Mouse (Mus musculus) midbrain, embryonic 14.5 days (tissue): ENCODE results near the gene Matn3. TPM values are rescaled to one million over a fixed set of nuclear protein-coding genes. Genes with fewer than 3 reads are reported as not detected.

Experiments used
- ATAC-seq: fragments of 200-750 bp; cut with Nextera tagmentation; 2 replicates; pipeline ENCODE4 v1.8.0; 2017; ENCODE audit warnings: moderate number of reproducible peaks, moderate library complexity; ENCODE audit not compliant: low FRiP score, low TSS enrichment
- DNase-seq: peaks from one replicate; pipeline ENCODE4 v3.0.0-alpha.2; 2015
- H3K27ac ChIP-seq: fragments of 300-500 bp; sonication (generic); replicated peaks from 2 replicates; pipeline ENCODE4 v1.5.1; 2014; ENCODE audit warnings: mild to moderate bottlenecking, low read depth, low read length, moderate library complexity
- H3K27me3 ChIP-seq: fragments of 300-500 bp; sonication (generic); 2 replicates; pipeline ENCODE4 v1.6.1; 2014; ENCODE audit warnings: low read length, control low read depth, mixed read lengths; ENCODE audit not compliant: control insufficient read depth, insufficient read depth
- H3K36me3 ChIP-seq: fragments of 300-500 bp; sonication (generic); 2 replicates; pipeline ENCODE4 v1.6.1; 2014; ENCODE audit warnings: low read length, control low read depth; ENCODE audit not compliant: control insufficient read depth, insufficient read depth
- H3K4me1 ChIP-seq: fragments of 300-500 bp; sonication (generic); 2 replicates; pipeline ENCODE4 v1.6.1; 2014; ENCODE audit warnings: mild to moderate bottlenecking, antibody characterized with exemption, low read length, control low read depth; ENCODE audit not compliant: control insufficient read depth, insufficient read depth
- H3K4me2 ChIP-seq: fragments of 300-500 bp; sonication (generic); 2 replicates; pipeline ENCODE4 v1.6.1; 2014; ENCODE audit warnings: mild to moderate bottlenecking, low read length, moderate library complexity
- H3K4me3 ChIP-seq: fragments of 300-500 bp; sonication (generic); replicated peaks from 2 replicates; pipeline ENCODE4 v1.5.1; 2014; ENCODE audit warnings: low read depth, low read length
- H3K9ac ChIP-seq: fragments of 300-500 bp; sonication (generic); replicated peaks from 2 replicates; pipeline ENCODE4 v1.6.1; 2014; ENCODE audit warnings: mild to moderate bottlenecking, low read length, moderate library complexity
- H3K9me3 ChIP-seq: fragments of 300-500 bp; sonication (generic); 2 replicates; pipeline ENCODE4 v1.6.1; 2016; ENCODE audit warnings: low read length, control low read depth, mixed read lengths; ENCODE audit not compliant: control insufficient read depth
- WGBS: fragments of 180-500 bp; shearing (Covaris S2); extraction: QIAGEN DNeasy Blood & Tissue Kit; methylation state at CpG from one replicate; pipeline ENCODE4 v1.1.7; 2014; 5-methylcytosine and 5-hydroxymethylcytosine counted together
- polyA plus RNA-seq: library from polyadenylated mRNA; unstranded; fragments of >200 nt; fragmentation: Nextera tagmentation; extraction: Ambion mirVana; gene quantifications from 2 replicates; pipeline ENCODE4 v1.2.1, GENCODE M21; 2014

Gene Matn3
- polyA plus RNA-seq, 1 experiment from 2014 or later: 0.11 TPM

DNA sequence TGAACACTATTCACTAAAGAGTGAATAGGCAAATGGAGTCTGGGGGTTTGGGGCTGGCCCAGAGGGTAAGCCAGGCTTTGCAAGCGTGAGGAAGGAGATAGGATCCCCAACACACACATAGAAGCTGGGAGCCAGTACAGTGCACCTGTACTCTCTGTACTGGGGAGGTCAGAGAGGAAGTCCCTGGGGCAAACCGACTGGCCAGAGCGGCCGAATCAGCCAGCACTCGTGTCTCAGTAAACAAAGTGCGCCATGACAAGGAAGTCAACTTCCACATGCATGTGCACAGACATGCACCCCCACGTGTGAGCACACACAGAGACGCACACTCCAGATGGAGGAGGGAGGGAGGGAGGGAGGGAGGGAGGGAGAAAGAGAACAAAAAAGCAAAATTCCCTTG, 45.5 kb downstream of the Matn3 start:
- no peak for ATAC-seq

DNA sequence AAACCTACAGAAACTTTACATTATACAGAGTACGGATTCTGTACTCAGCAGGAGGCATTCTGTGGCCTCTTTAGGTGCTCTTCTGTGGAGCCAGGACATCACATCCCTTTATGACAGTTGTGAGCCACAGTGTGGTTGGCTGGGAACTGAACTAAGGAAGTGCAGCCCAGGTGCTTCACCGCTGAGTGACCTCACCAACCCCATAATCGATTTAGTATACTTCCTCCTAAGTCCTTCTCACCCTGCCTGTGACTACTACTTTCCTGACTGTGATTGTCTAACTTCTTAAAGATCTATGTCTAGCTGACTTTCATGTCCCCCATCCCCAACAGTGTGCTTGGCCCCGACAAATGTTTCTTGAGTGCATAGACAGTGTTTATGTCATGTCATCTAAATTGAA, 50.6 kb downstream of the Matn3 start:
- Histone ChIP-seq H3K27me3 (no peaks in the 10 kb centered on the region), H3K4me1 (no peaks in the 10 kb centered on the region), H3K27ac (no peak overlapping the region), H3K4me2 (no peak overlapping the region), H3K9ac (no peak overlapping the region), H3K4me3 (no peak overlapping the region), H3K36me3 (peaks cover 10% of the 10 kb centered on the region; the same call in 1 of the 2 replicates), H3K9me3 (no peaks in the 10 kb centered on the region)
- 96% methylated on average over 4 of the region's 4 CpGs for WGBS
- no peak for ATAC-seq
- no peak for DNase-seq

More for the DNA sequence above, 45.5 kb downstream of the Matn3 start:
- Histone ChIP-seq H3K4me1 (no peaks in the 10 kb centered on the region), H3K36me3 (peaks cover 24% of the 10 kb centered on the region), H3K27ac (no peak overlapping the region), H3K9ac (no peak overlapping the region), H3K4me2 (no peak overlapping the region), H3K4me3 (no peak overlapping the region), H3K9me3 (no peaks in the 10 kb centered on the region), H3K27me3 (no peaks in the 10 kb centered on the region)
- DNase-seq: no peak
- WGBS: 87% methylated on average over 8 of the region's 8 CpGs

DNA sequence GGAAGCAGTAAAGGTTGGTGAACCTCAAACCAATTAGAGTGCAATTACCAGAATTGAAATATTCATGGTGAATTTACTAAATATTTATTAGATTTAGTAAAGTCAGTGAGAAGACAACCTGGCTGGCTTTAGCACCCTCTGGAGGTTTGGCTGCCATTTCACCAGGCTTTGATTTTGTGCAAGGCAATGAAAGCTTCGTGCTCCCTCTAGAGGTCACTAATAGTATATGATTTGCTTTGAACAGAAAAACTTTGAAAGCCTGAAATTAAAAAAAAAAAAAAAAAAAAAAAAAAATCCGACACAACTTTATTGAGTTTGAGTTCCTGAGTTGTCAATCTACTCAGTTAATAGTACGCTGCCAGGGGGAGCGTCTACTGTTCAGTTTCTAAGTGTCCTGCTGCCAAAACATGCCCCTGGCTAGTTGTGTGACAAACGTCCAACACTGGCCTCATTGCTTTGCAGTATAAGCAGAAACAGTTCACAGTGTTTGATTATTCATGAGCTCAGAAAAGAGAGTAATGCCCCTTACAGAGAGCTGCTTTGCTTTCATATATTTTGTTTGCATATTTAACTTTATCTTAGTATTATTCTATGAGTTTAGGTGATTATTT, 54.4 kb downstream of the Matn3 start:
- ATAC-seq: 0 out of 2 replicates have a peak, but pooled peaks have one; percentile 20
- Histone ChIP-seq H3K4me2 (no peak overlapping the region), H3K4me3 (no peak overlapping the region), H3K36me3 (peaks cover 7% of the 10 kb centered on the region; the same call in 1 of the 2 replicates), H3K4me1 (no peaks in the 10 kb centered on the region), H3K9me3 (no peaks in the 10 kb centered on the region), H3K27me3 (no peaks in the 10 kb centered on the region), H3K27ac (no peak overlapping the region), H3K9ac (no peak overlapping the region)
- DNase-seq: peak; percentile 93
- 10% methylated on average over 5 of the region's 5 CpGs for WGBS

DNA sequence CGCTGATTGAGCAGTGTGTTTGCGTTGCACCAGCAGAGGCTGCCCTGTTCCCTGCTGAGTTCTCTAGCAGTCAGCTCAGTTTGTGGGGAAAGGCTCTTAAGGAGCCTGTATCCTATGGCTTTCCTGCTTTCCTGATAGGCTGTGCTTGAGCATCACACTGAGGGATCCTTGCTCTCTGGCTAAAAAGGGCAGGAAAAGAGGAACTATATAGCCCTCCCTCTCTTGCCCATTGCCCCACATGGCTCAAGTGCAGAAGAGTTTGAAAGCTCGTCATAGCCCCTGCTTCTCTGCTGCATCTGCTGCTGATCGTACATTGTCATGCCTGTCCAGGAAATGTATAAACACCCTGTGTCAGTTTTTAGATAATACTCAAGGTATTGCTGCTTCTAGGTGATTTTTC, 59.4 kb downstream of the Matn3 start:
- Histone ChIP-seq H3K4me2 (no peak overlapping the region), H3K9ac (no peak overlapping the region), H3K9me3 (no peaks in the 10 kb centered on the region), H3K27me3 (no peaks in the 10 kb centered on the region), H3K27ac (no peak overlapping the region), H3K36me3 (peaks cover 16% of the 10 kb centered on the region; the same call in 1 of the 2 replicates), H3K4me1 (no peaks in the 10 kb centered on the region), H3K4me3 (no peak overlapping the region)
- ATAC-seq: no peak
- DNase-seq: no peak
- WGBS: 73% methylated on average over 4 of the region's 4 CpGs

DNA sequence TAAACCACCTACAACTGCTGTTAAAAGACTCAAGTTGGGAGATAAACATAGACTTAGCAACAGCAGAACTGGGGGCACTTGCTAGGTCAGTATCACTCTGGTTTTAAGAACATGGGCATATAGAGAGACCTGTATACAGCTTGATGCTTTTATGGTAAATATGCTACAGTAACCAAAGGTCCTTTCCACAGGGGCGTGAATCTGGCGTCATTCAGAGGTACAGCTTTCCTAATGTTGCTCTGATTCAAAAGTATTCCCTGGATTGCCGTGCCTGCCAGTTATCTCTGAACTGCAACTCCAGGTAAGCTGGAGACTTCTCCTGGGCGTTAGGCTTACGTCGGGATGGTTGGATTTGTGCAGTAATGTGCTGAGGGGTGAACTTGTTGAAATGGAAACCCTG, 60.1 kb downstream of the Matn3 start:
- no peaks in the 10 kb centered on the region for H3K27me3 ChIP-seq
- H3K4me3 ChIP-seq: no peak overlapping the region
- H3K27ac ChIP-seq: no peak overlapping the region
- no peaks in the 10 kb centered on the region for H3K9me3 ChIP-seq
- H3K36me3 ChIP-seq: peaks cover 21% of the 10 kb centered on the region
- WGBS: 95% methylated on average over 6 of the region's 6 CpGs
- ATAC-seq: no peak
- H3K9ac ChIP-seq: no peak overlapping the region
- DNase-seq: no peak
- no peaks in the 10 kb centered on the region for H3K4me1 ChIP-seq
- no peak overlapping the region for H3K4me2 ChIP-seq

DNA sequence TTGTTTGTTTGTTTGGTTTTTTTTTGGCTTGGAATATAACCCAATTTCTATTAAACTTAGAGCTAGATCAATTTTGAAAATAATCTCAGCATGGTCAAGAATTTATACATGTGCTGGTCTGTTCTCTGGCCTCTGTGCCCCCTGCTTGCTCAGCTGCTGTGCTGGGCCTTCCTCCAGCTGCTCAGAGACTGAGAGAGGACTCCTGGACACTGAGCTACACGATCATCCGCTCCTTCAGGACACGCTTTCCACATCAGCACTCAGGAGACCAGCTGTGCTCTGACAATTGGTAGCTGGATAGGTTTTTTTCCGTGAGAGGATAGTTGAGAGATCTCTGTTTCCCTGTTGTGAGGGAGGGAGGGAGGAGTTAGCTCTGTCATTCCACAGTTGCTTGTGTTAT, 62.6 kb downstream of the Matn3 start:
- no peak overlapping the region for H3K27ac ChIP-seq
- no peaks in the 10 kb centered on the region for H3K9me3 ChIP-seq
- no peak for ATAC-seq
- H3K4me1 ChIP-seq: no peaks in the 10 kb centered on the region
- H3K4me3 ChIP-seq: no peak overlapping the region
- WGBS: 75% methylated on average over 4 of the region's 4 CpGs
- no peaks in the 10 kb centered on the region for H3K27me3 ChIP-seq
- no peak overlapping the region for H3K4me2 ChIP-seq
- no peak overlapping the region for H3K9ac ChIP-seq
- peaks cover 27% of the 10 kb centered on the region for H3K36me3 ChIP-seq
- DNase-seq: no peak

DNA sequence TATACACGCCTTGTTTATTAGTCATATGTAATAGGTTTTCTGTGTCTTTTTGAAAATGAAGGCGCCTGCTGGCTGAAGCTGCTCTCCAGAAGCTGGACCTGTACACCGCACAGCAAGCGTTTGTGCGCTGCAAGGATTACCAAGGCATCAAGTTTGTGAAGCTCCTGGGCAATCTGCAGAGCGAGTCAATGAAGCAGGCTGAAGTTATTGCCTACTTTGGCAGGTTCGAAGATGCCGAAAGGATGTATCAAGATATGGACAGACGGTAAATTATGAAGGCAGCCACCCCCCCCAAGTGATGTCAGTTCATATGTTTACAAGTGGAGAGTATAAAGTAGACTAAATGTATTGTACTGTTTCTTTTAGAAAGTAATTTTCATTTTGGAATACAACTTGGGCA, 68.6 kb downstream of the Matn3 start:
- no peak overlapping the region for H3K27ac ChIP-seq
- no peak overlapping the region for H3K4me2 ChIP-seq
- WGBS: 93% methylated on average over 9 of the region's 9 CpGs
- no peak overlapping the region for H3K9ac ChIP-seq
- ATAC-seq: no peak
- no peaks in the 10 kb centered on the region for H3K27me3 ChIP-seq
- no peak for DNase-seq
- no peaks in the 10 kb centered on the region for H3K4me1 ChIP-seq
- H3K36me3 ChIP-seq: peaks cover 48% of the 10 kb centered on the region
- no peak overlapping the region for H3K4me3 ChIP-seq
- H3K9me3 ChIP-seq: no peaks in the 10 kb centered on the region

DNA sequence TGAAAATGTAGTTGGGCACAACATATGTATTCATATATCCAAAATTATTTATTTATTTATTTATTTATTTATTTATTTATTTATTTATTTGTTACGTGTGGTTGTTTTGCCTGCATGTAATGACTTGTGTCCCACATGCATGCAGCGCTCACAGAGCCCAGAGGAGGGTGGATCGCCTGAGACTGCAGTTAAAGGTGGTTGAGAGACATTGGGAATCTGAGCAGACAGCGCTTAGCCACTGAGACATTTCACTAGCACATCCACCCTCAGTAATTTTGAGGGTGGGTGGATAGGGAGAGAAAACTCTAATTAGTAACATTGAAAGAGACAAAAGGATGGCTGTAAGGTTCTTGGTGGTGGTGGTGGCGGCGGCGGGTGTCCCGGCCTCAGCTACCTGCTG, 72.7 kb downstream of the Matn3 start:
- H3K27me3 ChIP-seq: no peaks in the 10 kb centered on the region
- WGBS: 95% methylated on average over 8 of the region's 8 CpGs
- H3K27ac ChIP-seq: no peak overlapping the region
- H3K36me3 ChIP-seq: peaks cover 47% of the 10 kb centered on the region
- DNase-seq (no peak), ATAC-seq (no peak)
- H3K4me1 ChIP-seq: no peaks in the 10 kb centered on the region
- H3K4me3 ChIP-seq: no peak overlapping the region
- H3K9ac ChIP-seq: no peak overlapping the region
- H3K4me2 ChIP-seq: no peak overlapping the region
- H3K9me3 ChIP-seq: no peaks in the 10 kb centered on the region

DNA sequence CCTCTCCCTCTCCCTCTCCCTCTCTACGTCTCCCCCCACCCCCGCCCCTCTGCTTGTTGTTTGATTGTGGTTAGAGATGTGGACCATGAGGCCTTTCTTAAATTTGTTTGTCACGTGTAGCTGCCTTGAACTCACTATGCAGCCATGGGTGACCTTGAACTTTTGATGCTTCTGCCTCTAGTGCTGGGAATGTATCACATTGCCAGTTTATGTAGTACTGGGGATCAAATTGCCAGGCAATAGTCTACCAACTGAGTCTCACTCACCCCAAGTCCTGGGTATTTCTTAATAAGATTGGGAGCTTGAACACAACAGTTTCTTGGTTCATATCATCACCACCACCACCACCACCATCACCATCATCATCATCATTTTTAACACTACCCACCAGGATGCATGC, 73.3 kb downstream of the Matn3 start:
- 79% methylated on average over 3 of the region's 3 CpGs for WGBS
- H3K27ac ChIP-seq: no peak overlapping the region
- H3K36me3 ChIP-seq: peaks cover 44% of the 10 kb centered on the region
- H3K27me3 ChIP-seq: no peaks in the 10 kb centered on the region
- no peak for DNase-seq
- no peaks in the 10 kb centered on the region for H3K4me1 ChIP-seq
- no peak overlapping the region for H3K4me2 ChIP-seq
- ATAC-seq: no peak
- H3K4me3 ChIP-seq: no peak overlapping the region
- no peak overlapping the region for H3K9ac ChIP-seq
- H3K9me3 ChIP-seq: no peaks in the 10 kb centered on the region
